Mouse (Mus musculus) gastrocnemius, postnatal 4 days (tissue): ENCODE measurements around the gene Slc13a5. TPM values are rescaled to one million over a fixed set of nuclear protein-coding genes. Genes with fewer than 3 reads are reported as not detected.

Experiments used
- DNase-seq, 2 experiments: peaks; one replicate each; pipeline ENCODE4 v3.0.0; 2021 to 2022; ENCODE audit warnings: low spot score in 2 of 2, mixed read lengths in 2 of 2
- total RNA-seq, 2 experiments: library from RNA; stranded (reverse); gene quantifications; 2 replicates each; pipeline ENCODE4 v1.2.3; 2021

Slc13a5 gene
- total RNA-seq, 2 experiments from 2014 or later: 0.23 to 0.52 TPM

DNA sequence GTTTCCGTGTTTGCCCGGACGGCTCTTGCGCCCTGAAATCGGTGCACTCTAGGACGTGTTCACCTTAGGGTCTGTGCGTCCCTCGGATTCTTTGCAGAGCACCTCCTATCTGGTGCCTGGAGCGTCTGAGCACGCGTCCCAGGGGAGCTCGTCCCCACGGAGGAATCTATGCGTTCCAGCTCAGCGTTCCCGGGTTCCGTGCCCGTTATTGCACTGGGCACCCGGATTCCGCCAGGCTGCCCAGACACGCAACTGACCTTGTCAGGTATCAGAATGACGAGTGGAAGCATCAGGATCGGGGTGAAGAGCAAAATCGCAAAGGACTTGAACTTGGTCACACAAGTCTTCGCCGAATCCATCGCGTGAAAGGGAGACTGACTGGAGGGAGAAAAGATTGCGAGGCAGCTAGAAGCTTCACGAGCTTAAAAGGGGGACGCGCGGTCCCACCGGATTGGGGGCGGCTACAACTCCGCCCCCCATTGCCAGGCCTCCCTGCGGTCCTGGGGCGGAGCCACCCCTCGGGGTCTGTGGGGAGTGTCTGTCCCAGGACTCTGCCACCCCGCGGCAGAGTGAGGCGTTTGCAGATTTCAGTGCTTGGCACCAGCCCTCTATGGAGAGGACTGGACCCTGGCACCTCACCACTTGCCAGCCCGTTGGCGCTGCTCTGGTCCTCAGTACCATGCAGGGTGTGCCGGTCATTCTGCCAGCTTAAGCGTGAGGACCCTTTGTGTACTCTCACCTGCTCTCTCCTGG is 639 bp downstream of the Slc13a5 start:
- DNase-seq: peak in 1 of 2 experiments; percentile 55

DNA sequence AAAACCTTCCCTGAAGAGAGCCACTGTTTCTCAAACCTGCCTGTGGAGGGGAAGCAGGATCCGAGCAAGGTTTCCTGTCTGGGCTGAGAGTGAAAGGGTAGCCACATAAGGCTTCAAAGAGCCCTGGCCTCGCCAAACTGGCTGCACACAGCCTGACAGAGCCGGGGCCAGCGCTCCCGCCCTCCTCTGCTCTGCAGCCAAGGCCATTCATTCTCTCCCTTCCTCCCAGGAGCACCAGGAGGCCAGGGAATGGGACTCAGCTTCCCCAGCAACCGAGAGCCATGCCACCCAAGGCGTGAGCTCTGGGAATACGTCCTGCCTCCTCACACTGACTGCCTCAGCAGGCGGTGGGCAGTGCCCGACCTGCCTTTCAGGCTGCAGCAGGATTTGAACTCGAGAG is 1.5 kb downstream of the Slc13a5 start:
- DNase-seq: no peak

DNA sequence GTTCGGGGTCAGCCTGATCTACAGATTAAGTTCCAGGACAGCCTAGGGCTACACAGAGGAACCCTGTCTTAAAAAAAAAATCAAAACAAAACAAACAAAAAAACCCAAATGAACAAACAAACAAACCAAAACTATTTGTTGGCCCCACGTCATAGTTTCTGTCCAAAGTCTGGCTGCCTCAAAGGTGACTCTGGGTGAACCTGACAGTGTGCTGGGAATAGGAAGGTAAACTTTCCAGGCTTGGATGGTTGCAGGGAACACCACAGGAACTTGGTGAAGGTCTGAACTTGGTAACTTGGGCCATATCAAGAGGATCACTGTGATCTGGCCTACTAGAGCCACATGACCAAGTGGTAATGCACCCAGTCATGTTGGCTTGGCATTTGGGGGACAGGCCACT is 10.6 kb downstream of the Slc13a5 start:
- DNase-seq: no peak

DNA sequence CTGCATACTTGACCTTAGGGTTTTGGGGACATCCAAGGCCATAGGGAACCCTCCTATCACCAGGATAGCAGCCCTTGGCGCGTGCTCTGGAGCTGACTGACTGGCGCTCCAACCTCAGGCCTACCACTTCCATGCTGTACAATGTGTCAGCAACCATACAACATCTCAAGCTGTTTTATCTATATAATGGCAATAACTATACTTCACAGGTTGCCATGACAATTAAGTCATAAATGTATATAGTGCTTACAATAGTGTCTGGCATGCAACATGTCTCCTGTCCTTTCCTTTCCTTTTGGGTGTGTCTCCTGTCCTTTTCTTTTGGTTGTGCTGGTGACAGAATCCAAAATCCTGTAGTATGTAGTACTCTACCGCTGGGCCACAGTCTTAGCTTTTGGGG is 11.4 kb downstream of the Slc13a5 start:
- DNase-seq: no peak

DNA sequence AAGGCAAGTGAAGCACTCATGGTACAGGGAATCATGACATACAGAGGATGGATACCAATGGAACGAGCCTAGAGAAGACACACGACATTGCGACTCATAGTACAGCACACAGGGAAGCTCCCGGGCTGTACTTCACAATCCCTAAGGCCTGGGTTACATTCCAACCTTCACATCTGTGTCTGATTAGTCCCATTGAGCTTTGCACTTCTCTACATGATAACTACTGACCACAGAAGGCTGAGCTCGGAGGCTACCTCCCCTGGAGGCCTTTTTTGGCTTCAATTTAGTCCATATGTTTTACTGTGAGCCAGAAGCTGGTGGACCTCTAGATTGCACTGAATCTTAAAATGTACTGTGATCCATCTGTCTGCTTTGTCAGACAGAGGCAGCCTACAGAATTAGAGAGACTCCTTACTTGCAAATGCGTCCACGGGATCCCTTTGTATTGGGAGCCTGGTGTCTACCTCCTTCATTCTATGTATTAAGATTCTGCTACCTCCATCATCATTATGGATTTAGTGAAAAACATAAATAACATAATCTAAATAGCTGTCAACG is 21.7 kb downstream of the Slc13a5 start:
- no peak for DNase-seq

DNA sequence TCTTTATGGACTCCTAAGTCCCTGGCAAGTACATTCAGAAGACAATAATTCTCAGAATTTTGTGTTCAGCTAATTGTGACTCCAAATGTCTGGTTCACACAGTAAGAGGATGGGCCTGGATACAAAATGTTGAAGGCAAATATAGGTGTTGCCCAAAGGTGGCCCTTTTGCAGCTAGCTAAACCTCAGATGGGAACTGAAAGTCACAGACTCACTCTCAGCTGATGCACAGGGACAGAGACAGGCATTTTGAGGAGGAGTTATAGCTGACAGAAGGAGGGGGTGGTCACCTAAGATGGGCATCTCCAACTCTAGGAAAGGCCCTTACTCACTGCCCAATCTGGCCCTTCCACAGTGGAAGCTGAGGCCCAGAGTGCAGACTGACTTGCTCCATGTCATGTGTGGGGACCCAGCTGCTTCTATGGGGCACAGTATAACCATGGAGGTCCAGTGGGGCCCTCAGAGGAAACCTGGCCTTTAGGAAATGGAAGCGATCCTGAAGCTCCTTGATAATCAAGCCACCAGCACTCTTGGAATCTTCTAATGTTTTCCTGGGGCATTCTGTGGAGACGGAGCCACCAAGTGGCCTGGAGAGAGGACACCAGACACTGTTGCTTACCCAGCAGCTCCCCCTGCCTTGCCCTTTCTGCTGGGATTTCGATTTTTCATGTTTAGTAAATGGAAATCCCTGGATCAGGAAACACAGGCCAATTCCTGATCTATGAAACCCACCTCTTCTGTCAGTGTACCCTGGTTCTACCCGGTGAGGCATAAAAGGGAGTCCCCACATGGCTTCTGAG is 26.8 kb downstream of the Slc13a5 start:
- no peak for DNase-seq

DNA sequence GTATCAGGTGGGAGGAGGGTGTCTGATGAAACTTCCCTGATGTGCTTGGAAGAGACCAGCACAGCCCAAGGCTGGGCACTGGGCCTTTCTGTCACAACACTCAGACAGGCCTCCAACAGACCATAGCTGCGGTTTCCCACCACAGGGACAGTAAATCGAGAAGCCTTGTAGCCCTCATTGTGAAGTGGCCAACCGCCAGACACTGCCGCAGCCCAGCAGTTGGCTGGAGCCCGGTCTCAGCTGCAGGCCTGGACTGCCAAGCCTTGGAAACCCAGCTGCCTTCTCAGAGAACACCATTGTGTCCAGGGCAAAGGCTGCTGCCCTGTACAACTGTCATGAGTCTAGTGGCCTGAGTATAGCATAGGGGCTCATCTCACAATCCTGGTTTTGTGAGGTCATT is 33.0 kb downstream of the Slc13a5 start:
- DNase-seq: peak; percentile 29 to 64

DNA sequence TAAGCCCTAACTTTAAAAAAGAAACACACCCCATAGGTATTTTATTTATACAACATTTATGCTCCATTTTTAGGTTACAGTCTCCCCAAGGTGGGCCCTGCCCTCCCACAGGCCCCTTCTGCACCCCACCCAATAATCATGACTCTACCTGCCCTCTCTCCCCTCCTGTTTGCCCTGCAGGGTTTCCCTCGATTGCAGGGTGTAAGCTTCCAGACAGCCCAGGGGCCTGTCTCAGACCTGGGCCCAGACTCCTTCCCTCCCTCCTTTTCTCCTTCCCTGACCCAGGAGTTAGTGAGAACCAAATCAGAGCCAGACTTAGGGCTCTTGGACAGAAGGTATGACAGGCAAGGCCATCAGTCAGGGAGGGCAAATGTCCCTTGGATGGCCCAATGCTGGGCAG is 34.0 kb downstream of the Slc13a5 start:
- DNase-seq: no peak

DNA sequence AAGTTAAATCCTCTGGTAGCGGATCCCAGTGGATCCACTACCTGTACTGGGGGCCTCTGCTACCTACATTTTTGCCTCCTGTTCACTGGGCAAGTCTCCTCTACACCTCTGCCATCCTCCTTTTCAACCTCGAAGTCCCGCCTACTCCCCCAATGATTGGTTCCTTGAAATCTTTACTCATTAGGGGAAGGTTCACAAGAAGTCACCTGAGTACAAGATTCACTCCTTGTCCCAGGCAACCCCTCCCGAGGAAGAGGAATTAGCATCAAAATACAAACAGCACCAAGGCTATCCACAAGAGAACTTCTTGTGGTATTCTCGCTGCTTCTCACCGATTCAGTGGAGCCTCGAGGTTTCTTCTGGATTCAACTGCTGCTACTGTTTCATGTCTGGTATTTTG is 35.0 kb downstream of the Slc13a5 start:
- no peak for DNase-seq

DNA sequence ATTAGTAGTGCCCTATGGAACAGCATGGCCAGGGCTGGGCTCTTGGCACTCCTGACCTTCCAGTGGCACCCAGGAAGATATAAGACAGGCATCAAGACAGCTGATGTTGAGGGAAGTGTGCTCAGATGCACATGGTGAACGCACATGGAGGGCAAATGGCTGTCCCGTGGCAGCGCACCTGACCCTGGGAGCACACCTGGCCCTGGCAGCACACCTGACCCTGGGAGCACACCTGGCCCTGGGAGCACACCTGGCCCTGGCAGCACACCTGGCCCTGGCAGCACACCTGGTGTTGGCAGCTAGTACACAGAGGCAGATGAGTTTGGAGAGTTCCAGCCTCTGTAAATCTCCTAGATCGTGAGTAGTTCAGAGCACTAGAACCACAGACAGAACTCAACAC is 38.5 kb downstream of the Slc13a5 start:
- DNase-seq: no peak

DNA sequence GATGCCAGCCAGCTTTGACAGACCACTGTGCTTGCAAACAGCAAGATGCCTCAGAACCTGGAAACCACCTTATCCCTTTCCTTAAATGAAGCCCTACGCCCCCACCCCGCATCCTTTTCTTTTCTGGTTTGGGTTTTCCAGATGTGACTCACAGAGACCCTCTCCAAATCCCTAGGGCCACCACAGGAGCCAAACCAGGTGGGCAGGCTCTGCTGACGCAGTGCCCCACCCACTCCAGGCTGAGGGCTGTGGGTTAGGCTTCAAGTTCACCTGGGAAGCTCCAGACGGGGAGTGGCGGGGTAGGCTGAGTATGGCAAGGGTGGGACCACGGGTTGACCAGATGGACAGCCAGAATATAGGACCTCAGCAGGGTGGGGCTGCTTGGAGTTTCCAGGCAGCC is 40.1 kb downstream of the Slc13a5 start:
- DNase-seq: no peak

DNA sequence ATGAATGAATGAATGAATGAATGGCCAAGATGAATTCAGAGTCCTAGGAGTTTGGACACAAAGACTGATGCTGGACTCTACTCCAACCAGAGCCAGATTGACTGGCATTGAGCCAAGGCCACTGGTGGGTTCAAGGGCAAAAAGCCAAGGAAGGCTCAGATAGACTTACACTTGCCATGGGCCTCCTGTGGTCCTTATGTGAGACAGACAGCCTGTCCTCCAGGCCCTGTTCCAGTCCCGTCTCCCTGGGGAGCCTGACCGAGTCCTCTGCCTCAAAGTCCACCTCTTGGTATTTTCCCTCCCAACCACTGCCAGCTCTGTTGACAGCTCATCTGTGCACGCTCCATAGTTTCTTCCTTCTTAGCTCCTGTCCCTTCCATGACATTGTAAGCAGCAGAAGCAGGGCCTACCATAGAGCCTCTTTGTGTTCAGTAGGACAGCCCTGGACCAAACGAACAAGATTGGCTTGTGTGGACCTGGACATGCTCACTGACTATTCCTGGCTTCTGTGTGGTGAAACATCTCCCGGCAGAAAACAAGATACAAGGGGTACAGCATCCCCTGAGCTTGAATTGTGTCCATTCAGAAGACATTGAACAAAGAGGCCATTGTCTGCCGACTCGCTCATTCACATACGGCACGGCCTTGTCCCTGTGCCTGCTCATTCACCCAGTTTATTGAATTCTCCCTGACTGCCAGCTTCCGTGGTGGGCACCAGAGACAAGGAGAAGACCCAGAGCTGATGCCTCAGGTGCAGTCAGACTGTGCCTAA is 40.8 kb downstream of the Slc13a5 start:
- DNase-seq: no peak

DNA sequence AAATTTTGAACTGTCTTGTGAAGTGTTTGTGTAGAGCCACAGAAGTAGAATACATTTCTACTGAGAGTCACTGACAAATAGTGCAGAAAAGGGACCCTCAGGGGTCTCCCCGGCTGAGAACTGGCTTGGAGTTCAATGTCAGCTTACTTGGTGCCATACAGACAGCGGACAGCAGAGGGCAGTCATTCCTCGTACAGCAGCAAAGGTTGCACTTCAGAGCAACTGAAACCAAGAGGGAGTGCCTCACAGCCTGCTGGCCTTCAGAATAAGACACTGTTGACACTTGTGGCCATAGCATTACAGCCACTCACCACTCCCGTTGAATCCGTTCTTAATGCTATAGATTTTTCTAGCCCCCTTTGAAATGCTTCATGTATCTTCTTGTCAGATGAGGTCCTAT is 42.2 kb downstream of the Slc13a5 start:
- peak; percentile 60 to 72 for DNase-seq

DNA sequence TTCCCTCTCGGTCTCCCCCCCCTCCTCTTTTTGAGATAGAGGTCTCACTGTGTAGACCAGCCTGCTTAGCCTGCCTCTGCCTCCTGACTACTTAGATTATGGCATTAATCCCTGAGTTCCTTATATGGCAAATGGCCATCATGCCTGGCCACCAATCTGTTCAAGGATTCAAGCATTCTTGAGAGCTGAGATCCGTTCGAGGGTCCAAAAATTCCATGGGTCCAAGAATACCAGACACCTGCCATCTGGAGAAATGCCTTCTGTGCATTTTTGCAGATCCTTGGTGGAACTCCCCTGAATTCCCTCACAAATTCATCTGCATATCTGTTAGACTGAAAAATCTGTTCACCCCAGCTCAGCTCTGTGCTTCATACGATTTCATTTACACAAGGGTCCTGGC is 43.6 kb downstream of the Slc13a5 start:
- DNase-seq: no peak

DNA sequence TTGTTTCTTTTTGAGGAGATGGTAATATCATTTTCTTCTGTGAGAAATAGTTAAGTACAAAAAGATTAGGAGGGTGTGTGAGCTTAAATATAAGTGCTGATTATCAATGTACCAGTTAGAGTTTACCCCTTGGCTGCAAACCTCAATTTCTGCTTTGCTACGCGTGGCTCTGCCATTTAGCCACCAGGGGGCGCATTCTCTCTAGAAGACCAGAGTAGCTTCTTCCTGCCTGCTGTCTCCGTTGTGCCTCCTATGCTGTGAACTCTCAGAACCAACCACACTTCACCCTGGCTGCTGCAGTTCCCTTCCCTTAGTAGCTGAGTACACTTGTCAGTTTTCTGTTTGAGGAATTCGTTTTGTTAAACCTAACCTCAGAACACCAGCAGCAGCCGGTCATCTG is 45.7 kb downstream of the Slc13a5 start:
- DNase-seq: peak; percentile 41 to 73

DNA sequence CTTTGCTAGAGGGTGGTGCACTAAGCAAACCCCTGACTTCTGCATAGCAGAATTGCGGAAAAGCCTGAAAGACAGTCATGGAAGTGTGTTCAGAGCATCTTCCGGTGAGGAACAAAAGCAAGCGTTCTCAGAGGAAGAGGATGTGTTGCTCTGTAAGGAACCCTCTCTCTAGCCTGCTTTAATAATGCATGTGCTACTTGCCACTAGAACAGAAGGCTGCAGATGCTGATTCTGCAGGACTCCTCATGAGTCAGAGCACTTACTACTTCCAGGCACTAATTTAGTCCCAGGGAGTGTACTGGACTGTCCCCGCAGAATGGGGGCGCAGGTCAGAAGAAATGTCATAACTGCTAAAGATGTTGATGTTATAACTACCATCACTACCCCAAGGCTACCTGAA is 49.9 kb downstream of the Slc13a5 start:
- DNase-seq: no peak

DNA sequence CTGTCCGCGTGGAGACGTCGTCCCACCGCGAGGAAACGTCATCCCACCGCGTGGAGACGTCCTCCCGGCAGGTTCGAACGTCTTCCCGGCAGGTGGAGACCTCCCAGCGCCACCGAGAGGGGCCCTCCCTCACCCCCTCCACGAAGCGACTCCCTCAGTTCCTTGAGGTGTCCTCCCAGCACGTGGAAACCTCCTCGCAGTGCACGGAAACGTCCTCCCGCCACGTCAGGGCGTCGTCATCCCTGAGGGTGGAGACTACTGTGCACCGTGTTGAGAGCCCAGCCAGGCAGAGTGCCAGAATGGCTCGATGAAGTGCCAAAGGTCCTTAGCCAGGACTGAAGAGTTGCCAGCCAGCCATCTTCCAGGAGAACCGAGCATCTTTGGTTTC is 51.6 kb downstream of the Slc13a5 start, which contains the start of gene Med31:
Med31 (minus strand) TSS at position 183 of the 388 bp plus-strand sequence.
- DNase-seq: peak in 1 of 2 experiments; percentile 70

DNA sequence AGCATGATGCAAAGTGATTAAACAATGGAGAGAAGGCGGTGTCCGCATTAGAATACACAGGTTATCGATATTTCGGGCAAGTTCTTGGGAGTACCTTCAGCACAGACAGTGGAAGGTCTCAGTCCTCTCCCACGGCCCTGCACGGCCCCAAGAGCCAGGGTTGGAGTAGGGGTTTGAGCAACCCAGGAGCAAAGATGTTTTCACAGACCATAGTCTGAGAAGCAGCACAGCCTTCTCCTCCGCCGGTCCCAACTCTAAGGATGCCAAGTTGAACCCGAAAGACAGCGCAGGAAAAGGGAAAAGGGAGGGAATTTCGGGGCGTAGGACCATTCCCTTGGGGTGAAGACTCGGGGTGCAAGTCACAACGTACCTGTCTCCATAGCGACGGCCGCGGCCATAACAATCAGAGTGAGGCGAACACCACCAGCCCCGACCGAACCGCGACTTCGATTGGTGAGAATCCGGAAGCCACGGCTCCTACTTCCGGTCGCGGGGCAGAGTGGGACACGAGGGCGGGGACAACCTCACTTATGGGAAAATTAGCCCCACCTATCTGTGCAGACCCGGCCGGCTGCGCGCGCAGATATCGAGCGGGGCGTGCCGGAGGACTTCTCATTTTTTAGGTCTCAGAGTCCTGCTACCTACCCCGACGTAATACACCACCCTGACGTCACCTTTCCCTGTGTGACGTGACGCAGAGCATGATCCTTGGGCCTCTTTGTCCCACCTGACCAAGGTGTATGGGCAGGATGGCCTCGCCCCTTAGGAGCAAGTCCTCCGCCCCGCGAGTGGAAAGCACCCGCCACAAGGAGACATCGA is 52.2 kb downstream of the Slc13a5 start:
- DNase-seq: peak; percentile 85 to 94

DNA sequence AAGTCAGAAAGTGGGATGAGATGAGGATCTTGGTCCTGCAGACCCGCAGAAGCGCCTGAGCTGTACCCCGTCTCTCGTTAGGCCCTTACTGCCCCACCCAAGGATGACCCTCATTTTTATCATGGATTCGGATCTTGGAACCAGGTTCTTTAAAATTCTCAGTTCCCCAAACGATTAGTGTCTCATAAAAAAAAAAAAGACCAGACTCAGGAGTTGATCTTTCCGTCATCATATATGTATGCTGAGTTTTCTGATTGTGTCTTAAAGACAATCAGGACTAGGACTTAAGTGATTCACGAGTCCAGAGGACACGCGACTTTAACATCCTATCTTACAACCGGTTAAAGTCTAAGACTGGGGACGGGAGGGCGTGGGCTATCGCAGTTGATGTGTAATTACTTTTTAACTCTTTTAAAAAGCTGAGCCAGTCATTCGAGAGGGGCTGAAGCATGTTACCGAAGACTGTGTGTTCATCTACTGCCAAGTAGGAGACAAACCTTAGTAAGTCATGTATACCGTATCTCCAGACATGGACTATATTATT is 59.1 kb downstream of the Slc13a5 start:
- DNase-seq: no peak

DNA sequence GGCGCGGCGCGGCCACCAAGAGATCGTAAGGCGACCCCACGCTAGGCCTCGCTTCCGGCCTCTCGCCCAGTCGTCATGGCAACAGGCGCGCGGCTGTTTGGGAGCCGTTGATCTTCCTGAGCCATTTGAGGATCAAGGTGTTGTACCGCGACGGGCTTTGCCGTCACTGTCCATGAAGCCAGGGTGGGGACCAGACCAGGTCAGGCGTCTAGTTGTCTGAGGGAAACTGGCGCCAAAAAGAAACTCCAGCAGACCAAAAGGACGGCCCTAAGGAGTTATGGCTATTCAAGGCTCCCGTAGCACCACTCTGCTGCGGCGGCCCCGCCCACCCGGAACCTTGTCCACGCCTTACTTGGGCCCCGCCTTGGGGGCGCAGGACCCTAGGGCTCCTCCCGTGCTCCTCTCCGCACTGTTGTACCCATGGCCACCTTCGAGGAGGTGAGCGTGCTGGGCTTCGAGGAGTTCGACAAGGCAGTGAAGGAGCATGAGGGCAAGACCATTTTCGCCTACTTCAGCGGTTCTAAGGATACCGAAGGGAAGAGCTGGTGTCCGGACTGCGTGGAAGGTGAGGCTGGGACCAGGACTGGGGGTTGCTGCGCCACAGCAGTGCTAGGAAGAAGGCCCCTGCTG is 59.7 kb downstream of the Slc13a5 start, which contains the start of the genes 4933427D14Rik and Txndc17:
4933427D14Rik (minus strand) TSS at position 256 of the 630 bp plus-strand sequence.
Txndc17 (plus strand) TSS at position 344 of the 630 bp plus-strand sequence.
- DNase-seq: peak; percentile 76 to 87
